Mouse (Mus musculus) cerebellum, adult 9-10 months (tissue): ENCODE results near the gene Ttll7.

Experiments
- DNase-seq: peaks from one replicate; pipeline ENCODE4 v3.0.0; 2022

The Ttll7 gene

DNA sequence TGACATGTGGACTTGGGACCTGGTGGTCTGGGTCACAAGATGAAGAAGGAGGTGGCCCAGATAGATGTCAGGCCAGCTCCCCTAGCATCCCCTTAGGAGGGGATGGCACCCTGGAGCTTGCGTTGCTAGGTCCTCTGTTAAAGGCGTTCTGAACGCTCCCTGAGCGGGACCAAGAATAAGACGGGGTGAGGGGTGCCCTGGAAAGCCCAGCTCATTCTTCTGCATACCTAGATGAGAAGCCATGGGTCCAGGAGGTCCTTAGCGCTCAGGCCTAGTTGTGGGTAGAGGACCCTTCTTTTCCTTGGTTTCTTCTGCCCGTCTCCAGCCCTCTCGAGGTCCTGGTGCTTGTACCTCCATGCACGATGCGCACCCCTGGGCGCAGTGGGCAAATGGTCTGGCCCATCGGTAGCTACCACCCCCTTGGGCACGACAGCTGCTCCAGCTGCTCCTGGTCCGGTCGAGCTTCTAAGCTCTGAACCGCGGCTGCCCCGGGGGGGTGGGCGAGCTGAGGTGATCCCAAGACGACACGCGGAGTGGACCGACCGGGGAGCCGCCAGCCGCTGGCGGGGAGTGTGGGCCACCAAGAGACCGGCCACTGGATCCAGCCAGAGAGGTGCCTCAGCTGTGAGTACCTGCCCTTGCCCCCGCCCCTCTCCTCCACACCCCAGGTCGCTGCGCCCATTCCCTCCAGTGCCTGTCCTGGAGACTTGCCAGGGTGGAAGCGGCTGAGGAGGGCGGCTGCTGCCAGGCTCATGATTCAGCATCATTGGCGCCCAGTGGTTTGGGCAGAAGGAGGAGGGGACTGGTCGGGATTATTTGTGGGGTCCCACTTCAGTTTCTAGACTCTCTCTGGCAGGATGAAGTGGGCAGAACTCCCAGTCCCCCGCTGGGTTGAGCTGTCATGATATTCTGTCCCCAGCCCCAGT lies at the start of gene Ttll7:
TSS of gene Ttll7 (plus strand) at position 402 of the 926 bp plus-strand sequence.
- DNase-seq: peak; percentile 87

- no peak for DNase-seq
Measured at GRCm38 (mm10) chr3:146812041-146812878, 39.9 kb upstream of the Ttll7 start.

GRCm38 (mm10) chr3:146812901-146813393 lies 39.2 kb upstream of the Ttll7 start, which contains the start of gene Prkacb:
Gene Prkacb, minus strand, starts transcription at chr3:146812990.
- peak; percentile 92 for DNase-seq

- DNase-seq: peak; percentile 14
Measured at GRCm38 (mm10) chr3:146813624-146814023, 38.5 kb upstream of the Ttll7 start.

- no peak for DNase-seq
Measured at GRCm38 (mm10) chr3:146820718-146821117, 31.4 kb upstream of the Ttll7 start.

GRCm38 (mm10) chr3:146842766-146843165 lies 9.4 kb upstream of the Ttll7 start:
- no peak for DNase-seq

GRCm38 (mm10) chr3:146843470-146843869 lies 8.7 kb upstream of the Ttll7 start:
- no peak for DNase-seq

- no peak for DNase-seq
Measured at GRCm38 (mm10) chr3:146846237-146846636, 5.9 kb upstream of the Ttll7 start.

- no peak for DNase-seq
Measured at GRCm38 (mm10) chr3:146848112-146848511, 4.1 kb upstream of the Ttll7 start.

DNA sequence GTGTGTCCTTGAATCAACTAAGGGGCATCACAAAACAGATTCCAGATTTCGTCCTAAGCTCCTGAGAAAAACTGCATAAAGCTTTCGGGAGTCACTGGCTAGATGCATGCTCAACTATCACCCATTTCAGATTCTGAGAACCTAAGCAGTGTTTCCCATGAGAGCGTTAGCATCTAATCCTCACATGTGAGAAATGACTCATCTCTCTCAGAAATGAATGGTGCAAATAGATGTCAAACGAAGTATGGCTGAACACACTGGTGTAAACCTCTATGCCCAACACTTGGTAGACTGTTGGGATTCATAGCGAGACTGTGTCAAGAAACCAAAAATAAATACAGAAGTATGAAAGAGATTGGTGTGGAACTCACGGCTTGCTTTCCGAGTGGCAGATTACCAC lies 2.8 kb upstream of the Ttll7 start:
- no peak for DNase-seq

DNA sequence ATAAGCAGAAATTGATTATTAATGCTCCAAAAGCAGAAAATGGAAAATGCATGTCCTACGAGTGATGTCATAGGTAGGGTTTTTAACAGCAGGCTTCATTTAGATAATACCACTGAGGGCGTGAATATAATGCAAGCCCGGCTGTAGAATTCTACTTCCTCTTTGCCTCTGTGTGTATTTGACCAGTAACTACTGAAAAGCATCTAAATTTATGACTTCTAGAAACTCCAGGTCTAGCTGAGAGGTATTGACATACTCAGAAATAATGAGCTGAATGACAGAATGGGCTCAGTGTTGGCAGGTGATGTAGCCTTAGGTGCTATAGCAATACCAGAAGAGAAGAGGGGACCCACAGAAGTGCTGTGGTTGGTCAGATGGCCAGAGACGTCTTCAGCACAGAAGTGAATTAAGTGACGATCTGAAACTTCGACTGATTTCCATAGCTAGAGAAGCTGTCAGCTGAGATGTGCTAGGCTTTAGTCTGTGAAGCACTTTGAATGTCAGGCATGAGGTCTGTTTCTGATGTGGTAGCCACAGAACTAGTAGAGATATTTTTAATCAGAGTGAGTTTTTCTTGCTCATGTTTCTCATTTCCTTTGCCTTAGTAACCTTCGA lies 2.4 kb downstream of the Ttll7 start:
- no peak for DNase-seq

DNA sequence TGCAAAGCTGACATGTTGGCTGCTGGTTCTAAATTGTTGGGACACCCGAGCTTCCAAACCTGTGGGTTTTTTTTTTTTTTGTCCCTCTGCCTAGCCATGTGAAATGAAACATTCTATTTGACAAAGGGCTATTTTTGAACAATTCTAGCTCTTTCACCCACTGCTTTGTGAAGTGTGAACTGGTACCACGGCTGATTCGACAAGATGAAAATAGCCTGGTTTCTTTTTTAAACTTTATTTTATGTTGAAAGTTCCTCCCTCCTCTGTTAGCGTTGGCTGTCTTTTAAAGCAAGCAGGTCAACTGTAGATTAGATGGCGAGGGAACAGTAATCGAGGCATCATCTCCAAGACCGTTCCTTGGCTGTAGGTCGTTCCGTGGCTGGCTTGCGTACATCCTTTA lies 5.2 kb downstream of the Ttll7 start:
- DNase-seq: no peak

- DNase-seq: no peak
Measured at GRCm38 (mm10) chr3:146860308-146860707, 8.1 kb downstream of the Ttll7 start.

GRCm38 (mm10) chr3:146866563-146866962 lies 14.4 kb downstream of the Ttll7 start:
- no peak for DNase-seq

DNA sequence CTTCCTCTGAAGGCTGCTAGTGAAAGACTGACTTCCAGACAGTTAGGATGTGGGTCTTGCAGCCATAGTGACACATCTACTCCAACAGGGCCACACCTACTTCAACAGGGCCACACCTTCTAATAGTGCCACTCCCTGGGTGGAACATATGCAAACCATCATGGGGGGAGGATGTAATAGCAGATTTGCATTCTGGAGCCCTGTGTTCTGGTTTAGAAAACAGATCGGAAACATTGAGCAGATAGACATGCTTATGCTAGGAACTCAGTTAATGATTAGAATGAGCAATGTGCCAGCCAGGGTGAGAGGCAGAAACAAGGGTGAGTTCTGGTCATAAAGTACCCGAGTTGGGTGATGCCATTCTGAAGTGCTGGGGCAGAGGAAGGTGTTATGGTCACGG lies 19.8 kb downstream of the Ttll7 start:
- no peak for DNase-seq

DNA sequence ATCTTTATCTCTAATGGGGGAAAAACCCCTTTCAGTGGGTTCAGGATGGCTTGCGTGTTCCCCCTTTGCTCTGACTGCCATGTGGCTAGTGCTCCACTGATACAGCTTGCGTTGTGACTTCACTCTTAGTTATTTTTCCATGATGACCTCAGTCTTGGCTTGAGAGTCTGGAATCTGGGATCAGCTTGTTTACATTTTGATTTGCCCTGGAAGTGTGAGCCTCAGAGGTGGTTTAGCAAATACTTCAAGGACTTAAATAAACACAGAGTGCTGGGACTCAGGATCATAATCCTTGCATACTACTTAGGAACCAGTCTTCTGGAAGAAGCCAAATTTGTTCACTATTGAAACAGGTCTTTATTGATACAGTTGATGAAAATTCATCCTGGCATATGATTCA lies 23.8 kb downstream of the Ttll7 start:
- DNase-seq: no peak

GRCm38 (mm10) chr3:146893931-146894330 lies 41.8 kb downstream of the Ttll7 start:
- DNase-seq: no peak

DNA sequence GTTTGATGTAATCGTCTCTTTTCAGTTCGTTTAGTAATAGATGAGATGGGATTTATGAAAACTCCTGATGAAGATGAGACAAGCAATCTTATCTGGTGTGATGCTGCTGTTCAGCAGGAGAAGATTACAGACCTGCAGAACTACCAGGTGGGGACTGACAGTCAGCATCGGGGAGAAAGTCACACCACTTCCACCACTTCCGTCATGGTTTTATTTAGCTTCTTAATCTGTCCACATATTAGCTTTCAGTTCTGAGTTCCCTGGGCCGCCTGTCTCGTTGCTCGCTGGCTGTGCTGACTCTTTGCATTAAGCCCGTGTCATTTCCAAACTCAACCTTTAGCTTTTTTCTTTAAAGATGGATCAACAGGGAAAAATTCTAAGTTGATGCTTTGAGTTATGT lies 44.4 kb downstream of the Ttll7 start:
- no peak for DNase-seq

DNA sequence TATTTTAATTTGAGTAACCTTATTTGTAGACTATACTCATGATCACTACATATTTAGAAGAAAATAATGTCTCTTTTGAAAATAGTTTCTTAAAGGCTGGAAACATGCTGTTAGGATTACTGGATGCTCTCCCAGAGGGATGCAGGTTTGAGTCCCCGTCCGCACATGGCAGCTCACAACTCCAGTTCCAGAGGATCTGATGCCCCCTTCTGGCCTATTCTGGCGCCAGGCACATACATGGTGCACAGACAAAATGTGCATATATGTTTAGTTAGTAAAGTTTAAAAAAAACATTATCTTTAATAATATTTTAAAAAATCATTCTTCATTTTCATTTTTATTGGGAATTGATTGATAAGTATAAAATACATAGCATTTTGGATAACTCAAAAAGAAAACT lies 47.9 kb downstream of the Ttll7 start:
- DNase-seq: no peak

GRCm38 (mm10) chr3:146901729-146902128 lies 49.6 kb downstream of the Ttll7 start:
- DNase-seq: no peak

DNA sequence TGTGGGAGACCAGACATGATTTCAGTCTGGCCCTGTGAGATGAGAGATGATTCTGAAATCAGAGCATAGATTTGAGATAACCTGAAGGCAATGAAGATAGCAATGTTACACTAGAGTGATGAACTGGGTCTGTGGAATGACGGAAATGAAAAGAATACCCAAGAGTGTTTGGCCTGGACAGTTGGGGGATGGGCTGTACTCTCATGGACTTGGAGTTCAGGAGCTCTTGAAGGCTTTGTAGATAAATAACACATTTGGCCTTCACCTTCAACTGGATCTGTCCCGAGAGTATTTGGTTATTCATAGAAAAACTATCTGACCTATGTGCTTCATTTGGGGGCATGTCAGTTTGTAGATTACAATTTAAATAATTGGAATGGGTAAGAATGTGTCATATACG lies 53.4 kb downstream of the Ttll7 start:
- DNase-seq: no peak

GRCm38 (mm10) chr3:146908922-146909321 lies 56.8 kb downstream of the Ttll7 start:
- no peak for DNase-seq

- DNase-seq: no peak
Measured at GRCm38 (mm10) chr3:146913107-146913506, 60.9 kb downstream of the Ttll7 start.
